Mouse (Mus musculus): ENCODE data around the gene Tmem236. TPM values are rescaled to one million over a fixed set of nuclear protein-coding genes. Genes with fewer than 3 reads are reported as not detected.

Gene Tmem236
- polyA plus RNA-seq, 1 experiment from 2014 or later, result 0.18 TPM

DNA sequence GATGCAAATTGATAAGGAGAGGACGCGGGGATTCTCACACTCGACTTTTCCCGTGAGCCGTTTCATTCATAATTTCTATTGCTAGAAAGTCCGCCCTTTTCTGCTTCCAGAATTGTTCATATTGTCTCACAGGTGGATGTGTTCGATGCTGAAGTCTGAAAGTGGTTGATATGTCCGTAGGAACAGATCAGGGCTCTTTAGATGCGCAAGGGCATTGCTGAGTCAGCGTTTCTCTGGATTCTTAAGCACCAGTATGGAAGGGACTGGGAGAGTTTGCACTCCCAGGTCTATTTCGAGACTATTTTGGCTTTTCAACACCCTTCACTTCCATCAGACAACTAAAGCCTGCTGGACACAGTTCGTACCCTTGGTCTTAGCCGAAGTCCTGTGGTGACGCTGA lies 55.7 kb downstream of the Tmem236 start:
- no peak for ATAC-seq
- no peaks in the 10 kb centered on the region for H3K27me3 ChIP-seq (ENCODE audit: control insufficient read depth, insufficient read depth, low read depth, low read length)
- no peaks in the 10 kb centered on the region for H3K9me3 ChIP-seq (replicated peaks; ENCODE audit: control insufficient read depth, low read length, poor library complexity, severe bottlenecking)
- H3K4me2 ChIP-seq (ENCODE audit: low read length), result no peak overlapping the region
- no peak overlapping the region for H3K4me3 ChIP-seq (ENCODE audit: low read depth, low read length)
- H3K9ac ChIP-seq (ENCODE audit: low read depth, low read length), result no peak overlapping the region
- no peaks in the 10 kb centered on the region for H3K36me3 ChIP-seq (ENCODE audit: control insufficient read depth, insufficient read depth, low read length)
- WGBS, result 92% methylated on average over 14 of the region's 14 CpGs
- no peaks in the 10 kb centered on the region for H3K4me1 ChIP-seq (ENCODE audit: control insufficient read depth, insufficient read depth, low read length)
- H3K27ac ChIP-seq (ENCODE audit: low read length), result no peak overlapping the region

DNA sequence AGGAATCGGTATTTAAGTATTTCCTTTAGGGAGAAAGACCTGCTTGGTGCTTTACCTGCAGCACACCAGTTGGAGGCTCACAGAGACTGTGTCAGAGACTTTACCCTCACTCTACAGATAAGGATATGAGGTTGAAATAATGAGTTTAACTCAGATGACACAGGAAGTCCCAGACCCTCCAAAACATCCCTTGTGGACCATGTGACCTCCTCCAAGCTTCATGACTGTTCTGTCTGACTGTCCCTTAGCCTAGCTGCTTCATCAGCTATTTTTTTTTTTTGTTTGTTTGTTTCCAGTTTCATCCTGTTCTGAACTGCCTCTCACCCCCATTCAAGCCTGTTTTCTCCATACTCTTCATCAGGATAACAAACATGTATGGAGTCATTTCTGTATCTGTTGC lies 58.6 kb downstream of the Tmem236 start:
- Histone ChIP-seq H3K9me3 (replicated peaks; ENCODE audit: control insufficient read depth, low read length, poor library complexity, severe bottlenecking) (no peaks in the 10 kb centered on the region), H3K36me3 (ENCODE audit: control insufficient read depth, insufficient read depth, low read length) (no peaks in the 10 kb centered on the region), H3K27me3 (ENCODE audit: control insufficient read depth, insufficient read depth, low read depth, low read length) (no peaks in the 10 kb centered on the region), H3K4me3 (ENCODE audit: low read depth, low read length) (no peak overlapping the region), H3K27ac (ENCODE audit: low read length) (no peak overlapping the region), H3K9ac (ENCODE audit: low read depth, low read length) (no peak overlapping the region), H3K4me2 (ENCODE audit: low read length) (no peak overlapping the region), H3K4me1 (ENCODE audit: control insufficient read depth, insufficient read depth, low read length) (no peaks in the 10 kb centered on the region)
- WGBS, result 90% methylated on average over 1 of the region's 1 CpGs
- no peak for ATAC-seq

DNA sequence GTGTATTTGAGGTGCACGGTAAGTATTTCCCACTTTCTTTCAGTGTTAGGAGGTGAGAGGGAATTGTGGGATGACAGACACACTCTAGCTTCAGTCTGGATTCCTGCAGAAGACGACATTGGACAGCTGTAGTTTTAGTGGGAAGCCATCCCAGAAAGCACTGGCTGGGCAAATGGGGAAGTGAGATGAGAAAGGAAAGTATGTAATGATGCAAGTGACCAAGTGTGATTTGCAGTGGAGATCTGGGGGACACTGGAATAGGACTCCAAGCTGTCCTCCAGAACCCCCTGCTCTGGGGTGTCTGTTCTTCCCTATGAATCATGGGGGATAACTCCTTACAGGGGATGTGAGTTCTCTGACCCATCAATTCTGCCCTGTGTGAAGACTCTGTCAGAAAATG lies 59.7 kb downstream of the Tmem236 start:
- no peaks in the 10 kb centered on the region for H3K36me3 ChIP-seq (ENCODE audit: control insufficient read depth, insufficient read depth, low read length)
- H3K27me3 ChIP-seq (ENCODE audit: control insufficient read depth, insufficient read depth, low read depth, low read length), result no peaks in the 10 kb centered on the region
- H3K4me2 ChIP-seq (ENCODE audit: low read length), result no peak overlapping the region
- no peak overlapping the region for H3K4me3 ChIP-seq (ENCODE audit: low read depth, low read length)
- H3K9me3 ChIP-seq (replicated peaks; ENCODE audit: control insufficient read depth, low read length, poor library complexity, severe bottlenecking), result no peaks in the 10 kb centered on the region
- H3K4me1 ChIP-seq (ENCODE audit: control insufficient read depth, insufficient read depth, low read length), result no peaks in the 10 kb centered on the region
- 80% methylated on average over 2 of the region's 2 CpGs for WGBS
- ATAC-seq, result no peak
- no peak overlapping the region for H3K9ac ChIP-seq (ENCODE audit: low read depth, low read length)
- H3K27ac ChIP-seq (ENCODE audit: low read length), result no peak overlapping the region

DNA sequence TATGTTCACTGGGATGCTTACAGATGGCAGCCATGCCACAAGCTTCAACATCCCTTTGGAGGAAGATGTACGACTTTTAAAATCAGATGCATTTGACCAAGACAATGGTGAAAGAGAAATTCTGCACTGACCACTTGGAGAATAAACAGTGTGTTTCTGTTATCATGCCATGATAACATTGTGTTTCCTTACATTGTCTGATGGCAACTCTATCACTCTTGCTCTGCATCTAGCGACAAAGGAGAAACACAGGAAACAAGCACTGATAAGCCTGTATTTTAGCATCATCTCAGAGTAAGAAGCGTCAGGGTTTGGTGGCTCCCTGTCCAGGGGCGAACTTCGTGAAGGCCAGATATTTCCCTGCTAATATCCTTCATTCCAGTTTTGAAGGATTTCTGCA lies 61.0 kb downstream of the Tmem236 start:
- H3K27ac ChIP-seq (ENCODE audit: low read length), result no peak overlapping the region
- no peak overlapping the region for H3K4me2 ChIP-seq (ENCODE audit: low read length)
- H3K9me3 ChIP-seq (replicated peaks; ENCODE audit: control insufficient read depth, low read length, poor library complexity, severe bottlenecking), result no peaks in the 10 kb centered on the region
- no peaks in the 10 kb centered on the region for H3K4me1 ChIP-seq (ENCODE audit: control insufficient read depth, insufficient read depth, low read length)
- 93% methylated on average over 5 of the region's 5 CpGs for WGBS
- no peak overlapping the region for H3K4me3 ChIP-seq (ENCODE audit: low read depth, low read length)
- H3K27me3 ChIP-seq (ENCODE audit: control insufficient read depth, insufficient read depth, low read depth, low read length), result no peaks in the 10 kb centered on the region
- no peak overlapping the region for H3K9ac ChIP-seq (ENCODE audit: low read depth, low read length)
- no peaks in the 10 kb centered on the region for H3K36me3 ChIP-seq (ENCODE audit: control insufficient read depth, insufficient read depth, low read length)
- ATAC-seq, result no peak

DNA sequence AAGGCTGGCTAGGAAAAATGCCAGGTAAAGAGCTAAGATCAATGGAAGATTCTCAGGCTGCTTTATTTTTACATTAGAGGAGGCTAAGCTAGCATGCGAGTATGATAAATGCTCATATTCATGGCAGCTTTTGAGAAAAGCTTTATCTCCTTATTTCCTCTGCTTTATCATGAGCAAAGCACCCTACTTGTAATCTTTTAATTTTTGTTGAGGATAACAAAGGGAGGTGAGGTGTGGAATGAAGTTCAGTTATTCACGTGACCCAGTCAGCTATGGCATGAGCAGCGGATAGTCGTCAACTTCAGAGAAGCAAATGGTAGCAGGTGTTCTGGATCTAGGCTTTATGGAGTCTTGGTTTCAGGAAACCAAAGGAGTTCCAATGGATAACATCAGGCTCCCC lies 62.6 kb downstream of the Tmem236 start:
- WGBS, result 90% methylated on average over 4 of the region's 4 CpGs
- no peak for ATAC-seq
- Histone ChIP-seq H3K4me3 (ENCODE audit: low read depth, low read length) (no peak overlapping the region), H3K4me2 (ENCODE audit: low read length) (no peak overlapping the region), H3K9ac (ENCODE audit: low read depth, low read length) (no peak overlapping the region), H3K36me3 (ENCODE audit: control insufficient read depth, insufficient read depth, low read length) (no peaks in the 10 kb centered on the region), H3K4me1 (ENCODE audit: control insufficient read depth, insufficient read depth, low read length) (no peaks in the 10 kb centered on the region), H3K27me3 (ENCODE audit: control insufficient read depth, insufficient read depth, low read depth, low read length) (no peaks in the 10 kb centered on the region), H3K9me3 (replicated peaks; ENCODE audit: control insufficient read depth, low read length, poor library complexity, severe bottlenecking) (no peaks in the 10 kb centered on the region), H3K27ac (ENCODE audit: low read length) (no peak overlapping the region)

GRCm38 (mm10) chr2:14237723-14238122 lies 63.4 kb downstream of the Tmem236 start:
- Histone ChIP-seq H3K27ac (ENCODE audit: low read length) (no peak overlapping the region), H3K4me2 (ENCODE audit: low read length) (no peak overlapping the region), H3K9me3 (replicated peaks; ENCODE audit: control insufficient read depth, low read length, poor library complexity, severe bottlenecking) (no peaks in the 10 kb centered on the region), H3K9ac (ENCODE audit: low read depth, low read length) (no peak overlapping the region), H3K36me3 (ENCODE audit: control insufficient read depth, insufficient read depth, low read length) (no peaks in the 10 kb centered on the region), H3K27me3 (ENCODE audit: control insufficient read depth, insufficient read depth, low read depth, low read length) (no peaks in the 10 kb centered on the region), H3K4me3 (ENCODE audit: low read depth, low read length) (no peak overlapping the region), H3K4me1 (ENCODE audit: control insufficient read depth, insufficient read depth, low read length) (no peaks in the 10 kb centered on the region)
- ATAC-seq, result no peak
- WGBS, result 56% methylated on average over 4 of the region's 4 CpGs

DNA sequence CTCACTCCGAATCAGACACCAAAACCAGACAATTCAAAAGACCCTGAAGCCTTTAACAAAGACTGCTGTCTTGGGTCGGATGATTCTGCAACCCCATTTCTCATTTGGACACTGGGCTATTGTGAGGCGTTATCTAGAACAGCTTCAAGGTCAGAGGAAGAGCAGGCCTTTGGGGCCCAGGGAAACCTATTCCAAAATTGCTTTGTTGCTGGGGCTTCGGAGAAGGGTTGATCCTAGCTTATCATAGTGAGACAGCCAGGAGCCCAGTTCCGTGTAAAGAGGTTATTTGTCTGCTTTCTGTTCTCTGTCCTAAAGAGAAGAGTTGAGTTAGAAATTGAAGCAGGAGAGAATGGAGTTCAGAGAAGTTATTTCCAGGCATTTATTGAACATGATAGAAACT lies 64.8 kb downstream of the Tmem236 start:
- H3K9me3 ChIP-seq (replicated peaks; ENCODE audit: control insufficient read depth, low read length, poor library complexity, severe bottlenecking), result no peaks in the 10 kb centered on the region
- no peak overlapping the region for H3K9ac ChIP-seq (ENCODE audit: low read depth, low read length)
- no peak overlapping the region for H3K4me3 ChIP-seq (ENCODE audit: low read depth, low read length)
- no peaks in the 10 kb centered on the region for H3K36me3 ChIP-seq (ENCODE audit: control insufficient read depth, insufficient read depth, low read length)
- no peak for ATAC-seq
- WGBS, result 63% methylated on average over 5 of the region's 5 CpGs
- no peak overlapping the region for H3K27ac ChIP-seq (ENCODE audit: low read length)
- no peak overlapping the region for H3K4me2 ChIP-seq (ENCODE audit: low read length)
- H3K4me1 ChIP-seq (ENCODE audit: control insufficient read depth, insufficient read depth, low read length), result no peaks in the 10 kb centered on the region
- no peaks in the 10 kb centered on the region for H3K27me3 ChIP-seq (ENCODE audit: control insufficient read depth, insufficient read depth, low read depth, low read length)

- ATAC-seq, result no peak
- H3K4me1 ChIP-seq (ENCODE audit: control insufficient read depth, insufficient read depth, low read length), result no peaks in the 10 kb centered on the region
- no peak overlapping the region for H3K27ac ChIP-seq (ENCODE audit: low read length)
- no peaks in the 10 kb centered on the region for H3K9me3 ChIP-seq (replicated peaks; ENCODE audit: control insufficient read depth, low read length, poor library complexity, severe bottlenecking)
- no peaks in the 10 kb centered on the region for H3K27me3 ChIP-seq (ENCODE audit: control insufficient read depth, insufficient read depth, low read depth, low read length)
- no peak overlapping the region for H3K9ac ChIP-seq (ENCODE audit: low read depth, low read length)
- 94% methylated on average over 5 of the region's 5 CpGs for WGBS
- no peak overlapping the region for H3K4me2 ChIP-seq (ENCODE audit: low read length)
- no peaks in the 10 kb centered on the region for H3K36me3 ChIP-seq (ENCODE audit: control insufficient read depth, insufficient read depth, low read length)
- H3K4me3 ChIP-seq (ENCODE audit: low read depth, low read length), result no peak overlapping the region
These were observed 69.8 kb downstream of the Tmem236 start for GRCm38 (mm10) chr2:14244157-14244556.

DNA sequence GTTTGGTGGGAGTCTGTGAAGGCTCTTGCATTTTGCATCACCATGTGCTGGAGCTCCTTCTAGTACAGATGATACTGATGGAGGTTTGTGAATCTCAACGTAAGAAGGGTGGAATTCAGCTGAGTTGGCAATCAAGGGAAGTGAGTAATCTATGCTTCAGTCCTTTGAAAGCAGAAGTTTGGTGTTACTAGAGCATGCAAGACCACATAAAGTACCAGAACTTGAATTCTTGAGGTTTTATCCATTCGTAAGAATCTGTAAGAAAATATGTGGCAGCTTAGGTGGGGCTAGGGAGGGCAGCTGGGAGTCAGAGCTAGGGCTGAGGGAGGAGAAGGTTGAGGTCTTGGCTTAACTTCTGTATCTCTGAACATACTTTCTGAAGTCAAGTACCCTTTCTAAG lies 70.3 kb downstream of the Tmem236 start:
- Histone ChIP-seq H3K9me3 (replicated peaks; ENCODE audit: control insufficient read depth, low read length, poor library complexity, severe bottlenecking) (no peaks in the 10 kb centered on the region), H3K4me2 (ENCODE audit: low read length) (no peak overlapping the region), H3K27ac (ENCODE audit: low read length) (no peak overlapping the region), H3K9ac (ENCODE audit: low read depth, low read length) (no peak overlapping the region), H3K4me3 (ENCODE audit: low read depth, low read length) (no peak overlapping the region), H3K36me3 (ENCODE audit: control insufficient read depth, insufficient read depth, low read length) (no peaks in the 10 kb centered on the region), H3K27me3 (ENCODE audit: control insufficient read depth, insufficient read depth, low read depth, low read length) (no peaks in the 10 kb centered on the region), H3K4me1 (ENCODE audit: control insufficient read depth, insufficient read depth, low read length) (no peaks in the 10 kb centered on the region)
- ATAC-seq, result no peak
- 89% methylated on average over 2 of the region's 2 CpGs for WGBS

Data from midbrain, embryonic 16.5 days (tissue).